Mouse (Mus musculus): ENCODE results near the gene Plekhb1. TPM values are rescaled to one million over a fixed set of nuclear protein-coding genes. Genes with fewer than 3 reads are reported as not detected.

Gene Plekhb1
- polyA plus RNA-seq, 1 experiment from 2014 or later, result 8.7 TPM

- Histone ChIP-seq H3K9me3 (ENCODE audit: control insufficient read depth, low read length) (no peaks in the 10 kb centered on the region), H3K27me3 (ENCODE audit: control insufficient read depth, insufficient read depth, low read length) (no peaks in the 10 kb centered on the region), H3K36me3 (ENCODE audit: control insufficient read depth, insufficient read depth, low read length) (no peaks in the 10 kb centered on the region), H3K4me3 (ENCODE audit: low read depth, low read length) (no peak overlapping the region), H3K9ac (ENCODE audit: low read length) (no peak overlapping the region), H3K4me2 (replicated peaks; ENCODE audit: low read depth) (peak overlapping the region; percentile 32), H3K27ac (replicated peaks) (peak overlapping the region; percentile 13; the same call in 1 of the 2 replicates), H3K4me1 (replicated peaks; ENCODE audit: control insufficient read depth, insufficient read depth) (no peaks in the 10 kb centered on the region)
- ATAC-seq (ENCODE audit: low FRiP score, low TSS enrichment), result peak; percentile 60
- 44% methylated on average over 15 of the region's 15 CpGs for WGBS
- peak; percentile 53 for DNase-seq (ENCODE audit: low spot score)
- TF ChIP-seq EP300 (optimal IDR thresholded peaks at IDR 0.05), result no peak
- no peak for TF ChIP-seq CTCF (IDR thresholded peaks at IDR 0.05; ENCODE audit: low read depth)
These were observed 17.0 kb upstream of the Plekhb1 start for GRCm38 (mm10) chr7:100678948-100679880.

GRCm38 (mm10) chr7:100678052-100678451 is 15.8 kb upstream of the Plekhb1 start:
- H3K4me2 ChIP-seq (replicated peaks; ENCODE audit: low read depth), result no peak overlapping the region
- TF ChIP-seq CTCF (IDR thresholded peaks at IDR 0.05; ENCODE audit: low read depth) (no peak), EP300 (optimal IDR thresholded peaks at IDR 0.05) (no peak)
- no peaks in the 10 kb centered on the region for H3K27me3 ChIP-seq (ENCODE audit: control insufficient read depth, insufficient read depth, low read length)
- H3K4me3 ChIP-seq (ENCODE audit: low read depth, low read length), result no peak overlapping the region
- no peaks in the 10 kb centered on the region for H3K4me1 ChIP-seq (replicated peaks; ENCODE audit: control insufficient read depth, insufficient read depth)
- no peak overlapping the region for H3K27ac ChIP-seq (replicated peaks)
- H3K9me3 ChIP-seq (ENCODE audit: control insufficient read depth, low read length), result no peaks in the 10 kb centered on the region
- no peak overlapping the region for H3K9ac ChIP-seq (ENCODE audit: low read length)
- ATAC-seq (ENCODE audit: low FRiP score, low TSS enrichment) (no peak), DNase-seq (ENCODE audit: low spot score) (no peak)
- H3K36me3 ChIP-seq (ENCODE audit: control insufficient read depth, insufficient read depth, low read length), result no peaks in the 10 kb centered on the region
- WGBS, result 58% methylated on average over 5 of the region's 5 CpGs

- Histone ChIP-seq H3K9ac (ENCODE audit: low read length) (no peak overlapping the region), H3K27me3 (ENCODE audit: control insufficient read depth, insufficient read depth, low read length) (no peaks in the 10 kb centered on the region), H3K4me3 (ENCODE audit: low read depth, low read length) (no peak overlapping the region), H3K9me3 (ENCODE audit: control insufficient read depth, low read length) (no peaks in the 10 kb centered on the region), H3K4me2 (replicated peaks; ENCODE audit: low read depth) (no peak overlapping the region), H3K4me1 (replicated peaks; ENCODE audit: control insufficient read depth, insufficient read depth) (no peaks in the 10 kb centered on the region), H3K36me3 (ENCODE audit: control insufficient read depth, insufficient read depth, low read length) (no peaks in the 10 kb centered on the region), H3K27ac (replicated peaks) (no peak overlapping the region)
- TF ChIP-seq CTCF (IDR thresholded peaks at IDR 0.05; ENCODE audit: low read depth), result no peak
- no peak for TF ChIP-seq EP300 (optimal IDR thresholded peaks at IDR 0.05)
- WGBS, result 86% methylated on average over 2 of the region's 2 CpGs
- ATAC-seq (ENCODE audit: low FRiP score, low TSS enrichment), result no peak
- no peak for DNase-seq (ENCODE audit: low spot score)
These were observed 12.7 kb upstream of the Plekhb1 start for GRCm38 (mm10) chr7:100674941-100675340.

DNA sequence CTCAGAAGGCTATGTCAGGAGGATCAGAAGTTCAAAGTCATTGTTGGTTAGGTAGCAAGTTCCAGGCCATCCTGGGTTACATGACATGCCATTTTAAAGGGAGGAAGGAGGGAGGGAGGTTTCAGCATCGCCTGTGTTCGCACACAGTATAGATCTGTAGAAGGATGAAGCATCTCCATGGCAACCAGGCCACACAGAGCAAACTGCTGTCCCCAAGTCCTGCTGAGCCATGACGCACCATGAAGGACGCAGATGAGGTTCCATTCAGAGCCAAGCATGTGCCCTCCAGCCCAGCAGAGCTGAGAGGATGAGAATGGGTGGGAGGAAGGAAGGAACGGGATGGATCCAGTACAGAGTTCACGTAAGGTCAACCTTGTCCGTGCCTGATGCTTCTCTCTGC is 11.2 kb upstream of the Plekhb1 start:
- WGBS, result 76% methylated on average over 7 of the region's 7 CpGs
- TF ChIP-seq CTCF (IDR thresholded peaks at IDR 0.05; ENCODE audit: low read depth) (no peak), EP300 (optimal IDR thresholded peaks at IDR 0.05) (no peak)

GRCm38 (mm10) chr7:100670646-100671045 is 8.4 kb upstream of the Plekhb1 start:
- ATAC-seq (ENCODE audit: low FRiP score, low TSS enrichment) (no peak), DNase-seq (ENCODE audit: low spot score) (no peak)
- Histone ChIP-seq H3K9me3 (ENCODE audit: control insufficient read depth, low read length) (no peaks in the 10 kb centered on the region), H3K9ac (ENCODE audit: low read length) (no peak overlapping the region), H3K4me2 (replicated peaks; ENCODE audit: low read depth) (no peak overlapping the region), H3K27ac (replicated peaks) (no peak overlapping the region), H3K36me3 (ENCODE audit: control insufficient read depth, insufficient read depth, low read length) (no peaks in the 10 kb centered on the region), H3K4me1 (replicated peaks; ENCODE audit: control insufficient read depth, insufficient read depth) (no peaks in the 10 kb centered on the region), H3K4me3 (ENCODE audit: low read depth, low read length) (no peak overlapping the region), H3K27me3 (ENCODE audit: control insufficient read depth, insufficient read depth, low read length) (no peaks in the 10 kb centered on the region)
- 84% methylated on average over 5 of the region's 5 CpGs for WGBS
- TF ChIP-seq CTCF (IDR thresholded peaks at IDR 0.05; ENCODE audit: low read depth), result no peak
- TF ChIP-seq EP300 (optimal IDR thresholded peaks at IDR 0.05), result no peak

More for the DNA sequence above, 11.2 kb upstream of the Plekhb1 start:
- ATAC-seq (ENCODE audit: low FRiP score, low TSS enrichment), result no peak
- Histone ChIP-seq H3K4me3 (ENCODE audit: low read depth, low read length) (no peak overlapping the region), H3K27me3 (ENCODE audit: control insufficient read depth, insufficient read depth, low read length) (no peaks in the 10 kb centered on the region), H3K27ac (replicated peaks) (no peak overlapping the region), H3K4me1 (replicated peaks; ENCODE audit: control insufficient read depth, insufficient read depth) (no peaks in the 10 kb centered on the region), H3K4me2 (replicated peaks; ENCODE audit: low read depth) (no peak overlapping the region), H3K36me3 (ENCODE audit: control insufficient read depth, insufficient read depth, low read length) (no peaks in the 10 kb centered on the region), H3K9me3 (ENCODE audit: control insufficient read depth, low read length) (no peaks in the 10 kb centered on the region), H3K9ac (ENCODE audit: low read length) (no peak overlapping the region)
- DNase-seq (ENCODE audit: low spot score), result no peak

DNA sequence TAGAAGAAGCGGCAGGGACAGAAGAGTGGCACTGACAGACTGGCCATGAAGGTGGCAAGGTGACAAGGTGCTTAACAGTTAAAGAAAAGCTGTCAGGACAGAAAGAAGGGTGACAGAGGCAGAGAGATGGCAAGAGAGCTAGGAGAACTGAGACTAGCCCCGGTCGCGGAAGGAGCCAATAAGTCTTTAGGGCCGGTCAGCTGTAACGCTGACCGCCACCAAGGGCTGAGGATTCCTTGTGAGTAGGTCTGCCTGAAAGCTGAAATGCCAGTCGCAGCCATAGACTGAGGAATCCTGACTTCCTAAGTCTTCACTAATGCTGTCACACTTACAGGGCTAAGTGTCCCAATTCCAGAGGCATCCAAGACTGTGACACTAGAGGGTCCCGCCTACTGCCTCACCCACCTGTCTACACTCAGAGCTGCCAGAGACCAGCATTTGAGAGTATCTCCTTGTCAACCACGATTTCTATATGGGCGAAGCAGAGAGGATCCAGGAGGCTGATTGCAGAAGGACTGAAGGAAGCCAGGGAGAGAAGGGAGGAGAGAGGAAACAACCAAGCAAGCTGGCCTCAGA is 1.6 kb upstream of the Plekhb1 start:
- no peak for DNase-seq (ENCODE audit: low spot score)
- TF ChIP-seq CTCF (IDR thresholded peaks at IDR 0.05; ENCODE audit: low read depth) (no peak), EP300 (optimal IDR thresholded peaks at IDR 0.05) (no peak)
- no peak for ATAC-seq (ENCODE audit: low FRiP score, low TSS enrichment)
- Histone ChIP-seq H3K4me1 (replicated peaks; ENCODE audit: control insufficient read depth, insufficient read depth) (no peaks in the 10 kb centered on the region), H3K27ac (replicated peaks) (no peak overlapping the region), H3K9ac (ENCODE audit: low read length) (no peak overlapping the region), H3K4me2 (replicated peaks; ENCODE audit: low read depth) (no peak overlapping the region), H3K27me3 (ENCODE audit: control insufficient read depth, insufficient read depth, low read length) (no peaks in the 10 kb centered on the region), H3K4me3 (ENCODE audit: low read depth, low read length) (no peak overlapping the region), H3K9me3 (ENCODE audit: control insufficient read depth, low read length) (no peaks in the 10 kb centered on the region), H3K36me3 (ENCODE audit: control insufficient read depth, insufficient read depth, low read length) (no peaks in the 10 kb centered on the region)
- 60% methylated on average over 11 of the region's 11 CpGs for WGBS
